Mouse (Mus musculus) heart, adult 8-10 months (tissue): Measurements from ENCODE around the gene Trappc1. TPM values are rescaled to one million over a fixed set of nuclear protein-coding genes. Genes with fewer than 3 reads are reported as not detected.
"Not testable (repeated sequence)": the region's sequence is repeated elsewhere in the genome, so short reads cannot be mapped to it uniquely, and the experiment has no call there.

Experiments used
- DNase-seq: peaks from one replicate; pipeline ENCODE4 v3.0.0; 2022; ENCODE audit warnings: low spot score
- total RNA-seq, 4 experiments: library from RNA; stranded (reverse); gene quantifications; 2 replicates each; pipeline ENCODE4 v1.2.4; 2022

Trappc1 gene
- 10 to 100 TPM; 46.5 to 50.6 (median 49.2) TPM for total RNA-seq

DNA sequence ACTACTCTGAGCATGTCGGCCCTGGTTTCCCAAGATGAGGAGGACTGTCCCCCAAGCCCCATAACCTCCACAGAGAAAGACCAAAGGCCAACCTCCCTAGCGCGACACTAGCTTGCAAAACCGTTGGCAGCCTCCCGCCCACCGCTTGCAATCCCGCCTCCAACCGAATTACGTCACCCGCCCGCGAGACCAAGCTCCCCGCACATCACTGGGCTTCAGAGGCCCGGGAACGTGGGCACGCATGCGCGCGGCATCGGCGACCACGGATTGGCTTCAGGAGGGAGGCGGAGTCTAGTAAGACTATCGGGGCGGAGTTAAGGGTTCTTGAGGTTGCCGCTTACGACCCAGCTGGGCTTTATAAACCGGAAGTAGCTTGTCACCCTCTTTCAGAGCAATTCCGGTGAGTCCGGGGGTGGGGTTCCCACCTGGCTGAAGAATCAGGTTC lies at the start of gene Trappc1, which contains the start of gene Cntrob:
TSS of gene Trappc1 (plus strand) at position 314 of the 445 bp plus-strand sequence.
TSS of gene Cntrob (minus strand) at position 109 of the 445 bp plus-strand sequence.
- DNase-seq, result peak; percentile 99

DNA sequence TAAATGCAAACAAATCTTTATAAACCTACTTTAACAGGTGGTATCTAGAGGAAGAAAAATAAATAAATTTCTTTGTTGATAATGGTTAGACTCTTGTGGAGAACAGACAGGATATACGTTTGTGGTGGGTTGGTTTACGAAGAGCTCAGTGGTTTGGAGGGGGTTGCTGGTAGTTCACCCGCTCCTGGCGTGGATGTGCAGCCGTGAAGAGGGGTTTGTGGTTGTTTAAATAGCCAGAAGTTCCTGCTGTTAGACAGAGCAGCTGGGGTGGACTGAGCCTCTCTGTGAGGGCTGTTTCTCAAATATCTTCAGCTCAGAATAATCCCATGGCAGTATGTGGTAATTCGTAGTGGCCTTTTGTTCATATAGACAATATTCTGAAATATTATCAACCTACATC lies 48.1 kb upstream of the Trappc1 start:
- DNase-seq, result no peak

DNA sequence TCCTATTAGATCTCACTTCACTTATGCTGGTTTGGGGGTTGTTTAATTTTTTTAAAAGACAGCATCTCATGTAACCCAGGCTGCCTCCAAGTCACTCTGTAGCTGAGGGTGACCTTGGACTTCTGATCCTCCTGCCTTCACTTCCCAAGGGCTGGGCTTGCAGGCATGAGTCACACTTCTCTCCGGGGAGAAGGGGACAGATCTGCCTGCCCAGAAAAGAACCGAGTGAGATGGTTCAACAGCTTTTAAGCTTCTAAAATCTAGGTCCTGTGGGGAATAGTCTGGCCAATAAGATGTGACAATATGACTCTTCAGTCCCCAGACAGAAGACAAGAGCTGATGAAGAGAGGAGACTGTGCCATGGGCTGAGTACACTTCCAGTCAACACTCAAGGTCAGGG lies 47.7 kb upstream of the Trappc1 start:
- DNase-seq, result no peak

DNA sequence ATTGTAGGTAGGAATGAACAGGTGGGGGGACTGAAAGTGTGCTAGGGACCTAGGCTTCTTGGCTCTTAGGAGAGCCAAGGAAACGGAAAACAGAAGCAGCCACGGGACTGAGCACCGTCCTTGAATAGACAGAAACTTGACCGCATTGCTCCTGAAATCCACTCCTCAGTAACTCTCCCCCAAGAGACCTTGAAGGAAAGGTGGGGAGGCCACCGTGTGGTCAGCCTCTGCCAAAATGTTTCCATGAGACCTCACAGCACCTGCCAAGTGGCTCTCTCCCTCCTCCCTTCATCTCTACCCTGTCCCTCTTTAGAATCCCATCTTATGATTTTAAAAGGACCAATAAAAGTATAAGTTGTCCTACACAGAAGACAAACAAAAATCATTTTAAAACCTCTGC lies 46.5 kb upstream of the Trappc1 start:
- no peak for DNase-seq

DNA sequence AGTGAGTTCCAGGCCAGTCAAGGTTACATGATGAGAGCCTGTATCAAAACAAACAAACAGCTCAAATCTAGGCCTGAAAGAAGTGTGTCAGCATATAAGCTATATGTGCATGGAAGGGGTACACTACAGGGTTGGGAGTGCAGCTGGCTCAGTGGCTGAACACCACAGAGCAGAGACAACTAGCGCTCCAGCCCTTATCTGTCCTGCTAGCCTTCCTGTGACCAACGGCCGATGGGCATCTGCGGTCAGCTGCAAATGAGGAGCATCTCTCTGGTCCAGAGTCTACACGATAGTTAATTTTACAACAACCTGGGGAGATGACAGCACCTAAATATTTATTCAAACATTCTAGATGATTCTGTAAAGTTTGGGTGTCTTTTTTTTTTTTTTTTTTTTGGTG lies 32.7 kb upstream of the Trappc1 start:
- no peak for DNase-seq

DNA sequence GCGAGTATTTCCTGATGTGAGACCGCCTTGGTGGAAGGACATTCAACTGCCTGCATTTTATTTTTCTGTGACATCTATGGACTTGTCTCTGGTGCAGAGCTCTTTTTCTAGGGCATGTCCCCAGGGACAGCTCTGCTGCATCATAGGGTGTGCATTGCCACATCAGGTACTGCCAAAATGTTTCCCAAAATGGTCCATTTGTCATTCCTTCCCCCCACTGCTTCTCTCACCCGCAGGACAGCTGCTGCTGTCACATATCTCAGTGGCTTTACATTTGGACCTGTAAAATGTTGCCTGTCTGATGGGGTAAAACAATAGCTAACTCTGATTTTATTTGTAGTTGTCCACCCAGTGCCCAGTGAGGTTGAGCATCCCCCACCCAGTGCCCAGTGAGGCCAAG lies 28.5 kb upstream of the Trappc1 start:
- no peak for DNase-seq

DNA sequence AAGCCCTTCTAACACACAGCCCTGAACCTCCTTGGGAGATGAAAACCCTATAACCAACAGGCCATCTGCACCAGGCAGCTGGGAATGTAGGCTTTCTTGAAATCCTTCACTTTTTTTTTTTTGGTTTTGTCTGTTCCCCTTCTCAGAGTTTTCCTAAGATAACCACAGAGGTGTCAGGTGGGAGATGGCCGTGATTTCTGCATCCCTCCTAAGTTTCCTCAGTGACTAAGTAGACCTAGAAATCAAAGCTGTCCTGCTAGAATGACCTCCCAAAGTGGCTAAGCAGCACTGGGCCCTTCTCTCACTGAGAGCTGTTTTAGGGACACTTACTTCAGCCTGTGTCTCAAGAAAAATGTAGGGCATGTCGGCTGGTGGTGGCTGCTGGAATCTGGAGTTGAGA lies 26.0 kb upstream of the Trappc1 start:
- no peak for DNase-seq

DNA sequence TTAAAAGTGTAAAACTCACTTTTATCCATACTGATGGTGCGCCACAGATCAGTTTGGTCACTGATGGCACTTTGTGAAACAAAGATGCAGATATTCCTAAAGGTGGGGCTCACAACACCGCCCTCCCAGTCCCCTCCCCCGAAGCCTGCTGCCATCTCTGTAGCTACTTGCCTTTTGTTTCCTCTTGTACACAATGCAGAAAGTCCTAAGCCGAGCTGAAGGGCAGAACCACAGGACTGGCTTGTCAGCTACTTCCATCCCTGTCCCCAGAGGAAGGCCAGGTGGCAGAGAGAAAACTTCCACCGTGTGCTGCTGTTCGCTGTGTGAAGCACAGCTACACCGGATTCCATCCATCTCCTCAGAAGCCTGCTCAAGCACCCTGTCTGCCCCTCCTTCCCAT lies 25.5 kb upstream of the Trappc1 start:
- DNase-seq, result no peak

DNA sequence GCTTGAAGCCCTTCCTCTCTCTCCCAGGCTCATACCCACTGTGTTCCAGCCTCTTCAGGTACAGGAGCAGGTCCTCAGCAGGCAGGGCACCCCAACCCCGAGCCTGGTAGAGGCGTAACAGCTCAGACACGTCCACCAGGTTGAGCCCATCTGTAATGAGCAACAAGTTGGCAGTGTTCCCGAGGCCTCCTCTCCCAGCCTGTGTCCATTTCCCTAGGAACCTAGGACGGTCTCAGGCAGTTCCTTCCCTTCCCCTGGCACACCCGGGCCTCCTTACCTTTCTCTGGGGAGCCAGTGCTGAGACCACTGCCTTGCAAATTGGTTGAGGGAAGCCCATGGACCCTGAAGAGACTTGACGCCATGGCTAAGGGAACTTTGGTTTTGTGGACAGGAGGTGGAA lies 21.0 kb upstream of the Trappc1 start:
- no peak for DNase-seq

DNA sequence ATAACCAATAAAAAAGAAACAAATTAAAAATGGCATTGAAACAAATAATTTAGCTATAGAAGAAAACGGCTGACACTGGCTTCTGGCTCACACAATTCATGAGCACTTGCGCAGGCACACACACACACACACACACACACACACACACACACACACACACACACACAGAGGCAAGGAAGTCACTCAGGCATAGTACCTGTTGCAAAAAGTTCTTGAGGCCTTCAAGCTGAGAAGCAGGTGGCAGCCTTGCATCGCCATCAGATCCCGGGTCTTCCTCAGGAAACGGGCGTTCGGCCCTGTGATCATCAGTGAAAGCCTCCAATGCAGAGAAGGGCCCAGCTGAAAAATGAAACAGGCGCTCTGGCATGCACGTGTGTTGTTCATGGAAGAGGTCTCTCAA lies 18.5 kb upstream of the Trappc1 start:
- no peak for DNase-seq

DNA sequence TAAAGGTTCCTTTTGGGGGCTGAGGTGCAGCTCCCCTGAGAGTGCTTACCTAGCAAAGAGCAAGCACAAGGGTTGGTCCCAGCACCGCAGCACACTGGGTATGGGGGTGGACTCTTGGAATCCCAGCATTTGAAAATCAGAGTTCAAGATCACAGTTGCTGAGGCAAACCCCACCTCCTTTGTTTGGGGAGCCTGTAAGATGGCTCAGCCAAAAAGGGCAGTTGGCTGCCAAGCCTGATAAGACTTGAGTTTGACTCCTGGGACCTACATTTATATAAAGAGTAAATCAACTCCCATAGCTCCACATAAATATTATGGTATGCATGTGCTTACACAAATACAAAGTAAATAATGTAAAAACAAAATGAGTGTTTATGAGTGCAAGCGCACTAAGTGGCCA lies 17.7 kb upstream of the Trappc1 start:
- no peak for DNase-seq

DNA sequence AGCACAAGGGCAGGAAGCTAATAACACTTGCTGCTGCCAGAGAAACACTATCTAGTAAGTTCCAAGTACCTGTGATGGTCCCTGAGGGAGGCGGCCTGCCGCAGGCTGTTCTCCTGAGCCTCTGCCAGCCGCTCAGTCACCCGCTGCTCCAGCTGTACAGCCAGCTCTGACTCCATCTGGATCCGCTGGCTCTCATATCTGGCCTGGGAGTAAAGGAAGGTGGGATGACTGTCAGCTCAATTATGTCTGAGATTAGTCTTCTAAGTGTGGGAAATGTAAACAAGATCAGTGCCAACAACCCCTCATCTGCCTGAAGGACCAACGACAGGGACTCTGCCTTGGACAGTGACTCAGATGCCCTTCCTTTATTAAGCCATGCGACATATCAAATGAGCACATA lies 12.5 kb upstream of the Trappc1 start:
- peak; percentile 13 for DNase-seq

DNA sequence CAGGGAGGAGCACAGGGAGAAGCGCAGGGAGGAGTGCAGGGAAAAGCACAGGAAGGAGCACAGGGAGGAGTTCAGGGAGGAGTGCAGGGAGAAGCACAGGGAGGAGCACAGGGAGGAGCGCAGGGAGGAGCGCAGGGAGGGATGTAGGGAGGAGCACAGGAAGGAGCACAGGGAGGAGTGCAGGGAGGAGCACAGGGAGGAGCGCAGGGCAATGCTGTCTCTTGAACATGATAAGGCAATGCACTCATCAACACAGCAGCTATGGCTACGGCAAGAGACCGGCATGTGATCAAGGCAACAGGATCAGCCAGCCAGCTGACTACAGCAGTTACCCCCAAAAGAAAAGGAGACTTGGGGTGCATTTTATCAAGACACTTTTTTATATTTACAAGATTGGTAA lies 7.4 kb upstream of the Trappc1 start:
- no peak for DNase-seq

DNA sequence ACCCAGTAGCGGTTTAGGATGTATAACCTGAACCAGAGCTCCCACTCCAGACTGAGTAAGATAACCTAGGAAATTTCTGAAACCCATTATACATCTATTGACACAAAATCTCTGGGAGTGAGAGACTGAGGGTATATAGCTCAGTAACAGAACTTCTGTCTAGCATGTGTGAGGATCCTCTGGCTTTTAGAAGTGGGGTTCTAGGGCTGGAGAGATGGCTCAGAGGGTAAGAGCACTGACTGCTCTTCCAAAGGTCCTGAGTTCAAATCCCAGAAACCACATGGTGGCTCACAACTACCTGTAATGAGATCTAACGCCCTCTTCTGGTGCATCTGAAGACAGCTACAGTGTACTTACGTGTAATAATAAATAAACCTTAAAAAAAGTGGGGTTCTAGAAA lies 5.8 kb upstream of the Trappc1 start:
- DNase-seq, result not testable (repeated sequence)

DNA sequence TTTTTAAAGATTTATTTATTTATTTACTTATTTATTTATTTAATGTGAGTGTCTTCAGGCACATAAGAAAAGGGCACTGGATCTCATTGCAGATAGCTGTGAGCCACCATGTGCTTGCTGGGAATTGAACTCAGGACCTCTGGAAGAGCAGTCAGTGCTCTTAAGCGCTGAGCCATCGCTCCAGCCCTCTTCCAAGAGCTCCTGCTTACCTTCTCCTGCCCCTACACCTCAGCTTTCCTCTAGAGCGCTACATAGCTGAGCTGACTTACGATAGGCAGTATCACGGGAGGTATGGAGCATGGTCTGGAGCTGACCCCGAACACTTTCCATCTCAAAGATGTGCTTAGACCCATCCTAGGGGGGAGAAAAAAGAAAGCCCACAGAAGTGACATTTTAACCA lies 2.2 kb upstream of the Trappc1 start:
- DNase-seq, result no peak

DNA sequence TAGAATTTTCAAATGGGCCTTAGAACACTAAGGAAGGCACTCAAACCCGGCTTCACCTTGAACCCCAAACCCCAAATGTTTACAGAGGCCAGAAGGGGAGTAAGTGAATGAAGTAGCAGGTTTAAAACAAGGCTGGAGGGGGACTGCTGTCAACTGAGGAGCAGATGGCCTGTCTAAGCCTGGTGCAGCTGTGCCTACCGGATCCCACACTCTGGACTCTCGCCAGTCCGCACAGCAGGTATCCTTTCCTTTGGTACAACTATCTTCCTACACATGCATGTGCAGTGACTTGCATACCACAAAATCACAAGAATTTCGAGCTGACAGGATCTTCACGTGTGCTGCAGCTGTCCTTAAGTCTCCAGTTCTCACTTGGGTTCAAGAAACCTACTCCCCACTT lies 1.8 kb upstream of the Trappc1 start:
- DNase-seq, result no peak

DNA sequence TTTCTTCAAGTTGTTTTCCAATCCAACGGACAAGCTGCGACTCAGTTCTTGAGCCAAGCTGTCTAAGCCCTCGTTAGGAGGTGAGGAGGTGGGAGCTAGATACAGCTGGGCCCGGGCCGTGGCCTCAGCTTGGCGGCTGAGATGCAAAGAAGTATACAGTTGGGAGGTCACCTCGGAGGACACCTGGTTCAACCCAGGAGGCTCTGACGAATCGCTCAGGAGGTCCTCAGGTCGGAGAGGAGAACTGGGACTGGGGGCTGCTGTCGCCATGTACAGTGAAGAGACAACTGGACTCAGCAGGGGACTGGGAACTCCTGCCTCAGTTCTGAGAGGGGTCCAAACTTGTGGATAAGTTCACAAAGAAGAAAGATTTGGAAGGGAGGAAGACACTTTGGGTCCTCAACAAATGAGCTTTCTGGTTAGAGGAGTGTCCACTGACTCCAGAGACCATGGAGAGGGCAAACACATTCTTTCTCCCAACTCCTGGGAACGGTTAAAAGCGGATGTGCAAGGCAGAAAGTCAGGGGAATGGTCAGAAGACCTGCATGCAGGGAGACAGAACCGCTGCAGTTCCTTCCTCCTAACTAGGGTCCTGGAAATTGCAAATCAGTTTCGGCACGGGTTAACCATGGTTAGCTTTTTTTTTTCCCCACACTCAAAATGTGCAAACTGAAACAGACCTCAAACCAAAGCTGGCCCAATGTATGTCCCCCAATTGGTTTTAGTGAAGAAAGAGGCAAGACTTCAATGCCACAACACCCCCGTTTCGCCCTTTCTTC lies 898 bp upstream of the Trappc1 start:
- DNase-seq, result no peak

DNA sequence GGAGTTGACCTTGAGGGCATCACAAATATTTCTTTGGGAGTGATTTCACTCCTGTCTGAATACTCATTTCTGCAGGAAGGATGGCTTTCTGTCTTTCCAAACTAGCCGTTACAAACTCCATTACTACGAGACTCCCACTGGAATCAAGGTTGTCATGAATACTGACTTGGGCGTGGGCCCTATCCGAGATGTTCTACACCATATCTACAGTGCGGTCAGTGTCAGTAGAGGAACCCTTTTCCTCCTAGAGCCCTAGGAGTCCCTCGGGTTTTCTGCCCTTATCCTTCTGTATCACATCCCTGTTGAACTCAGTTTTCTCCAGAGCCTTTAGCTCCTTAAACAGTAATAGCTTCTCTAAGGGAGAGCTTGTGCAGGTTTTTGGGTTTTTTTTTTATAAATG lies 969 bp downstream of the Trappc1 start:
- no peak for DNase-seq

DNA sequence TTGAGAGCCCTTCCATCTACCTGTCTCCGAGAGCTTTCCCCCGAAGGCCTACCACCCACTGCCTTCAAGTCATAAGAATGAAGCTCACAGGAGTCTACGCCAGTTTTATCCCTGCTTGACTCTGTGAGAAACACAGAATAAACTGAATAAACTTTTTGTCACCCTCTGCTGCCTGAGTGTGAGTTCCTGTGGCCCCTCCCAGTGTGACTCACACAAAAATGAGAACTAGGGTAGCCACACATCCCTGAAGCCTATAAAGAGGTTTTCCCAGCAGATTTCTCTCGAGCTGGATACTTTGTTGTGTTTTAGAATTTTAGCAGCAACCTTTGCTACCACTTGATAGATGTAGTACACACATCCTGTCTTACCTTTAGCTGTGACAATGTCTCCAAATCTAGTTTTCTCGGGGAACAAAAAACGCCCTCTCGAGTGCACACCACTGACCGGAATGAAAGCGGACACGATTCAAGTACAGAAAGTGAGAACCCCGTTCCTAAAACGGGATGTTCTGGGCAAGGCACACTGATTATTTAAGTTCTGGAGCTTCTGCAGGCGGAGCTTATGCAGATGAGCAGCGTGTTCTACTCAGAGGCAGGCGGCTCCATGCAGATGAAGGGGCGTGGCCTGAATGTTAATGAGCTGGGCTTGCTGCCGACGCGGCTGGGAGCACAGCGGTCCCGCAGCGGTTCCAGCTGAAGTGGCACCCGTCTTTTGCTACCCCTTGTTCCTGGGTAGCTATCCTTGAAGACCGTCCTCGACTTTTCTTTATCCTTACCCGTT lies 2.0 kb downstream of the Trappc1 start, which contains the start of gene Kcnab3:
TSS of gene Kcnab3 (plus strand) at position 631 of the 780 bp plus-strand sequence.
- DNase-seq, result peak; percentile 89

DNA sequence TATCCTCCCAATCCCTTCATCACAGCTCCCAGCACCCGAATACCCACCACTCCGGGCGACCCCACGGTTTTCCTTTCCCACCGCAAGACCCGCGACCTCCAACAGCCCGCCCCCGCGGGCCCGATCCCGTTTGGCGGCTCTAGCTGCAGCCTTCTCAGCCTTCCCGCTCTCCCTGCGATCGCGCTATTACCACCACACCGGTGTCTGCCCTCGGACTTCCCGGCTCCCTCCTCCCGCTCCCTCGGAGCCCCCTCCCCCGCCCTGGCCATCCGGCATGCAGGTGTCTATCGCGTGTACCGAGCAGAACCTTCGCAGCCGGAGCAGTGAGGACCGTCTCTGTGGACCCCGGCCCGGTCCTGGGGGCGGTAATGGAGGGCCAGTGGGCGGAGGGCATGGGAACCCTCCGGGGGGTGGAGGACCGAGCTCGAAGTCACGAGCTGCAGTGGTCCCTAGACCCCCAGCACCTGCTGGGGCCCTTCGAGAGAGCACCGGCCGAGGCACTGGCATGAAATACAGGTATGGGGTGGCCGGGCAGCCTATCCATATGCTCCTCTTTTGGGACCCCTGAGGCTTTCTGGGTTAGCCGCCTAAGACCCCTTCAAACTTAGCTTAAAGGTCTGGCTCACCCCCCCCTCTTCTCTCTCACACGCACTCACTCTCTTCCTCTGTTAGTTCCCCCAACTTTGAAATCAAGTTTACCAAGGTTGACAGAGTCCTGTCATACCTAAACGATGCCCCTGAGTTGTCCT lies 2.8 kb downstream of the Trappc1 start:
- DNase-seq, result no peak

DNA sequence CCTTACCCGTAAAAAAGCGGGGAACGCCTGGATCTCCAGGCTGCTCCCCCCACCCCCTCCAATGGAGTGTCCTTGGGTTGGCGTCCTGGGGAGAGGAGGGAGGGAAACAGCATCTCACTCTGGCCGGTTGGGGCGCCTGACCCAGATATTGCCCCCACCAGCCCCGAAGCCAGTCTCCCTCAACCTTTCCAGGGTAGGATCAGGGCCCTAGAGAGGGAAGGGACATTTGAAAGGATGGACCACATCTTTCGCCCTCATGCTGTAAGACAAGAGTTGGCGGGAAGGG lies 3.3 kb downstream of the Trappc1 start:
- DNase-seq, result no peak

DNA sequence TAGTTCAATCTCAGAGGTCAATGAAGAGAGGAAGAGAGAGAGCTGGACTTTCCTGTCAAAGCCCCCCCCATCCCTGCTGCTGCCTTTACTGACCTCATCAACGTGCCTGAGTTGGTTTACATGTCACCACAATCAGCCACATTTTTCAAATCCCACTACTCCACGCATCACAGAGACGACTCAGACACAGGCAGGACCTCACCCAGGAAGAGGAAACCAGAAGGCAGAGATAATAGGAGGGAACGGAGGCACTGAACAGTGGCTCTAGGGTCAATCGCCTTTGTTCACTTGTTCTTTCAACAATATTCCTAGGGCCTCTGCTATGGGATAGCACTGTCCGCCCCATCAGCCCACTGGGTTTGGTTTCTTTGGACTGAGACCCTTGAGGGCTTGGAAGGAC lies 3.9 kb downstream of the Trappc1 start:
- no peak for DNase-seq
